Mouse (Mus musculus): ENCODE results near the gene Fermt3.

DNA sequence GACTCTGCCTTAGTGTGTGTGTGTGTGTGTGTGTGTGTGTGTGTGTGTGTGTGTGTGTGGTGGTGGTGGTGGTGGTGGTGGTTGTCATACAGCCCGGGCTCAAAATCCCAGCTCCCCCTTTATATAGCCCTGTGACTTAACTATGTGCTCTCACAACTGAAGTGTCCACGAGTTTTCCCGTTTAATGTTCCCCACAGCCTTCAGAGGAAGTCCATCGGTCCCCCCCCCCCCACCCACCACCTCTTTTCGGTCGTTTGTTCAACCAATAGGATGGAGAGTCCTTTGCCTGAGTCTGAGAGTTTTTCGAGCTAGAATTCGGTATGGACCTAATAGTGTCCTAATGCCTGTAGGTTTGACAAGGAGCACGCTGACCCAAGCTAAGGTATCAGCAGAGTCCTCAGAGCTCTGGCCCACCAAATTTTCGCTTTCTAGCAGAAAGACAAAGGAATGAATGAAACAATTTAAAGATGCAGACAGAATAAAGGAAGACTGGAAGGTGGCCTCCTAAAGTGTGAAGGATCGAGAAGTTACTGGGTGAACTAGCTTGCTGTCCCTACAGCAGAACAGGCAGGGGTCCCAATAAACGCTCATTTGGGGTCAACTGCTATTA, 45.6 kb downstream of the Fermt3 start:
- TF ChIP-seq CTCF (IDR thresholded peaks at IDR 0.05; ENCODE audit: low read depth) (no peak), EP300 (optimal IDR thresholded peaks at IDR 0.05) (no peak)

Measured in stomach, postnatal 0 days (tissue).